Mouse (Mus musculus) forebrain, postnatal 0 days (tissue): ENCODE results near the gene Cacna2d3. TPM values are rescaled to one million over a fixed set of nuclear protein-coding genes. Genes with fewer than 3 reads are reported as not detected.

Experiments used
- ATAC-seq: fragments of 200-750 bp; cut with Nextera tagmentation; 2 replicates; pipeline ENCODE4 v1.8.0; 2017; ENCODE audit warnings: mild to moderate bottlenecking, moderate library complexity
- DNase-seq: peaks from one replicate; pipeline ENCODE4 v3.0.0-alpha.2; 2015
- H3K27ac ChIP-seq: fragments of 300-500 bp; sonication (generic); 2 replicates; pipeline ENCODE4 v1.5.1; 2014; ENCODE audit warnings: low read depth, mild to moderate bottlenecking, antibody characterized with exemption, low read length, moderate library complexity, mixed read lengths
- H3K27me3 ChIP-seq: fragments of 300-500 bp; sonication (generic); 2 replicates; pipeline ENCODE4 v1.6.1; 2014; ENCODE audit warnings: mild to moderate bottlenecking, low read length, mixed read lengths; ENCODE audit not compliant: insufficient read depth
- H3K36me3 ChIP-seq: fragments of 300-500 bp; sonication (generic); 2 replicates; pipeline ENCODE4 v1.6.1; 2014; ENCODE audit warnings: mild to moderate bottlenecking, moderate library complexity; ENCODE audit not compliant: insufficient read depth
- H3K4me1 ChIP-seq: fragments of 300-500 bp; sonication (generic); 2 replicates; pipeline ENCODE4 v1.6.1; 2014; ENCODE audit warnings: antibody characterized with exemption; ENCODE audit not compliant: insufficient read depth
- H3K4me2 ChIP-seq: fragments of 300-500 bp; sonication (generic); 2 replicates; pipeline ENCODE4 v1.6.1; 2014; ENCODE audit warnings: low read depth, mild to moderate bottlenecking, moderate library complexity
- H3K4me3 ChIP-seq: fragments of 300-500 bp; sonication (generic); 2 replicates; pipeline ENCODE4 v1.5.1; 2014; ENCODE audit warnings: low read depth, low read length, mixed read lengths
- H3K9ac ChIP-seq: fragments of 300-500 bp; sonication (generic); 2 replicates; pipeline ENCODE4 v1.6.1; 2014; ENCODE audit warnings: mild to moderate bottlenecking
- H3K9me3 ChIP-seq: fragments of 300-500 bp; sonication (generic); 2 replicates; pipeline ENCODE4 v1.6.1; 2016; ENCODE audit warnings: low read length
- CTCF ChIP-seq: sonication (generic); IDR thresholded peaks from 2 replicates; pipeline ENCODE4 v1.5.1; 2016; ENCODE audit warnings: antibody characterized with exemption, control low read depth, low read depth
- WGBS: fragments of 180-500 bp; shearing (Covaris S2); extraction: QIAGEN DNeasy Blood & Tissue Kit; methylation state at CpG from one replicate; pipeline ENCODE4 v1.1.7; 2014; 5-methylcytosine and 5-hydroxymethylcytosine counted together
- polyA plus RNA-seq: library from polyadenylated mRNA; unstranded; fragments of >200 nt; fragmentation: Nextera tagmentation; extraction: Ambion mirVana; gene quantifications from 2 replicates; pipeline ENCODE4 v1.2.1, GENCODE M21; 2015
- total RNA-seq: library from RNA; depleted of rRNA; stranded (reverse); fragments of >200 nt; gene quantifications from 2 replicates; pipeline ENCODE4 v1.2.3, GENCODE M21; 2014

Gene Cacna2d3
- total and polyA plus RNA-seq, 2 experiments from 2014 or later, result 28.1 to 37.7 TPM

DNA sequence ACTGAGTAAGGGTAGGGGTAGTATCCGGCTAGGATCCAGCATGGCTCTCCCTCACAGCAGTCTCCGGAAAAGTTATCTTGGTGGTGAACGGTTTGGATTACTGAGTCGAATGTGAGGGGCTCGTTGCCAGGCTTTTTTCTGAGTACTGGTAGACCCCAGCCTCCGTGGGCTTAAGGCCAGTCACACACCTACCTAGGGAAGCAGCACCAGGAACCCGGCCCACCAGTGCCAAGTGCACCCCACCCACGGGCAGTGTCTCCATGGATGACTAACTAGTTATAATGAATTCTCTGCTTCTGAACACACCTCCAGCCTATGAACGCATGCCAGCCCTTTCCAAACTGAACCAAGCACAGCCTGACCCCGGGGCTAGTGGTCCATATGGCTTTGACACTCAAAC lies 1.6 kb upstream of the Cacna2d3 start:
- Histone ChIP-seq H3K27ac (no peak overlapping the region), H3K4me3 (peak overlapping the region; percentile 80), H3K4me1 (peaks cover 8% of the 10 kb centered on the region; the same call in 1 of the 2 replicates), H3K9ac (peak overlapping the region; percentile 68), H3K9me3 (no peaks in the 10 kb centered on the region), H3K4me2 (peak overlapping the region; percentile 94), H3K27me3 (no peaks in the 10 kb centered on the region; the same call in 1 of the 2 replicates), H3K36me3 (no peaks in the 10 kb centered on the region)
- 6% methylated on average over 10 of the region's 10 CpGs for WGBS
- ATAC-seq, result no peak
- TF ChIP-seq CTCF, result no peak
- peak; percentile 24 for DNase-seq

DNA sequence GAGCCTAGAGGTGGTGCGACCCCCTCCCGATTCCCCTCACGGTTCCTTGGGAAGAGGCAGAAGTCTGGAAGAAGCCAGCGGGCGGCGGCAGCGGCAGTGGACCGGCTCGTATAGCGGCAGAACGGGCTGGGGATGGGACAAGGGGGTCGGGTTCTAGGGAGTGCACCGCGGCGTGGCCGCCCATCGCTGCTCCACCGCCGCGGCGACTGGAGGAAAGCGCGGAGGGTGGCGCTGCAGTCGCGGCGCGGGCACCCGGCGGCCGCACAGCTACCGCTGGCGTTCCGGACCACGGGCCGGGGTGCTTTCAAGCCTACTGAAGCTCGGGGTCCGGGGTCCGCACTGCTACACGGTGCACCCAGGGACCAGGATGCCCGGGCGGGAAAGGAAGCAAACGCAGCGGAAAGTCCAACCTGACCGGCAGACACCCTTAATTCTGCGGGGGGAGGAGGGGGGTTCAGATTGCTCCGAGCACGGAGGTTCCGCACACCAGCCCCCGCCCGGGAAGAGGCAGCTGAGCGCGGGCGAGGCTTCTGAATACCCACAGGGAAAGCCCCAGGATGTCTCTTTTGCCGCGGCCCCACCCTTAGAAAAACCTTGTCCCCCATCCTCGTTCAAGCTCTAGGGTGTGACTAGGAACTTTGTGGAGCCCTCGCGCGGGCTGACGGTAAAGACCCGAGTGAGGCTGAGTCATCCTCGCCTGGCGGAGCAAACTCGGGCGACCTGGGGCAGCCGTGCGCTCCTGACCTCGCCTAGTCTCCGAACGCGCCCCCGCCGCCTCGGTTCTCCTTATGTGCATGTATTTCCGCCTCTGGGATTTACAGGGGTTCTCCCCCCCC lies 940 bp upstream of the Cacna2d3 start:
- Histone ChIP-seq H3K9me3 (no peaks in the 10 kb centered on the region), H3K4me1 (peaks cover 8% of the 10 kb centered on the region), H3K36me3 (no peaks in the 10 kb centered on the region), H3K27me3 (no peaks in the 10 kb centered on the region; the same call in 1 of the 2 replicates), H3K27ac (peak overlapping the region; percentile 73), H3K4me2 (peak overlapping the region; percentile 94), H3K4me3 (peak overlapping the region; percentile 80), H3K9ac (peak overlapping the region; percentile 68)
- 1% methylated on average over 76 of the region's 76 CpGs for WGBS
- peak; percentile 60 for TF ChIP-seq CTCF
- DNase-seq, result peak; percentile 73
- peak; percentile 62 for ATAC-seq

DNA sequence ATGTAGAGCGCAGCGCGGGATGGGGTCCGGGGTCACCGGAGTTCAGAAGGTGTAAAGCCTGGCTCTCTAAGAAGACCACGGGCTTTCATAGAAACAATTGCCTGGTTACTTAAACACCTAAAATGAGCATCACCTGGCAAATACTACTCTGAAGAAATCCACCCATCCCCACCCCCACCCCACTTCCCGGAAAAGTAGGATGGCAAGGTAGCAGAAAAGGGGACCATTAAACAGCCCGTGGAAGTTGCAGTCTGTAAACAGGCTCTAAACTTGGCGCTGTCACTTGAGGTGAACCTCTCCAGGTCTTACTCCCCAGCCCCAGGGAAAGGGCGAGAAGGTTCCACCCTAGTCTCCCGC lies 555 bp downstream of the Cacna2d3 start:
- Histone ChIP-seq H3K9me3 (no peaks in the 10 kb centered on the region), H3K4me2 (peak overlapping the region; percentile 94), H3K27me3 (no peaks in the 10 kb centered on the region; the same call in 1 of the 2 replicates), H3K4me1 (peaks cover 8% of the 10 kb centered on the region), H3K27ac (0 out of 2 replicates have a peak overlapping the region, but pooled peaks have one; percentile 54), H3K9ac (peak overlapping the region; percentile 68), H3K36me3 (no peaks in the 10 kb centered on the region), H3K4me3 (peak overlapping the region; percentile 80)
- peak; percentile 1 for ATAC-seq
- no peak for TF ChIP-seq CTCF
- no peak for DNase-seq
- WGBS, result 2% methylated on average over 11 of the region's 11 CpGs

DNA sequence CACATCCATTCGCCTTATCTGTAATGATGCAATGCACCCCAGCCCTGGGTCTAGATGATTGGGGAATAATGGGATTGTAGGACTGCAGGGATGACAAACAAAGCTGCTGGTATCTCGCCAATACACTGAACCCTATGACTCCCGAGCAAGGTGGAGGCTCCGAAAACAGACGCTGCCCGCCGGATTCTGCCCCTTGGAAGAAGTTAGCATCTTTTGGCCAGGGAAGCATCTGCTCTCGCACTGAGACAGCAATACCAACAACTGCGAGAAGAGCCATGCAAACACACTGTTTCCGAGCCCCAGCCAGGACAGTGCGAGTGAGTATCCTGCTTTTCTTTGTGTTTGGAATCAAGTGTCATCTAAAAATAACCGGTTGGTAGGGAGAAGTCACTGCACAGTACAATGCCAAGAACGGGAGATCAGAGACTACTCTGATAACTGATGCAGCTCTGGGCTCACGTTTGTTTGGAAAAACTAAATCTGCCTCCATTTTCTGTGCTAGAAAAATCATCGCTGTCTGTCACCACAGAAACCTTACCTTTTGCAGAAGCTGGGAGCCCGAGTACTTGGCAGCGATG lies 1.2 kb downstream of the Cacna2d3 start:
- peak overlapping the region; percentile 94 for H3K4me2 ChIP-seq
- H3K4me3 ChIP-seq, result peak overlapping the region; percentile 80
- no peaks in the 10 kb centered on the region; the same call in 1 of the 2 replicates for H3K27me3 ChIP-seq
- no peak for TF ChIP-seq CTCF
- peak overlapping the region; percentile 68; the same call in 1 of the 2 replicates for H3K9ac ChIP-seq
- WGBS, result 6% methylated on average over 17 of the region's 17 CpGs
- peaks cover 8% of the 10 kb centered on the region for H3K4me1 ChIP-seq
- H3K9me3 ChIP-seq, result no peaks in the 10 kb centered on the region
- H3K27ac ChIP-seq, result peak overlapping the region; percentile 30; the same call in 1 of the 2 replicates
- no peaks in the 10 kb centered on the region for H3K36me3 ChIP-seq
- DNase-seq (peak; percentile 36), ATAC-seq (no peak)

DNA sequence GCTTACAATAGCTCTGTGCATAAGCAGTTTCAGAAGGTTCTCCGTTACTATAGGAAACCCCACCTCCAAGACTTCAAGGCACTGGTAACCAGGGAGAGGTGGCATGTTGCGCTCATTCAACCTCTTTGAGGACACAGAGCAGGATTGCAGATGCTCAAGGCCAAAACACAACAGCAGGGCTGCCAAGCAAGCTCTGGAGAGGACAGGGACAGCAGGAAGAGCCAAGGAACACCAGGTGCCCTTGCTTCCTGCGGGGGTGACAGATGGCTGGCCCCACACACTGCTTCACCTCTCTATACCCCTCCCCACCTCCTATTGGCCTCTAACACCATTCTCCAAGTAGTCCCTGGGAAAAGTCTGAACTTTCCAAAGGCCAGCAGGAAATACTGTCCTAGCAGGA lies 9.0 kb downstream of the Cacna2d3 start:
- Histone ChIP-seq H3K4me3 (no peak overlapping the region), H3K36me3 (no peaks in the 10 kb centered on the region), H3K27me3 (no peaks in the 10 kb centered on the region), H3K9me3 (no peaks in the 10 kb centered on the region), H3K4me2 (no peak overlapping the region), H3K4me1 (no peaks in the 10 kb centered on the region; the same call in 1 of the 2 replicates), H3K9ac (no peak overlapping the region), H3K27ac (no peak overlapping the region)
- ATAC-seq, result no peak
- no peak for DNase-seq
- WGBS, result 80% methylated on average over 3 of the region's 3 CpGs
- TF ChIP-seq CTCF, result no peak

DNA sequence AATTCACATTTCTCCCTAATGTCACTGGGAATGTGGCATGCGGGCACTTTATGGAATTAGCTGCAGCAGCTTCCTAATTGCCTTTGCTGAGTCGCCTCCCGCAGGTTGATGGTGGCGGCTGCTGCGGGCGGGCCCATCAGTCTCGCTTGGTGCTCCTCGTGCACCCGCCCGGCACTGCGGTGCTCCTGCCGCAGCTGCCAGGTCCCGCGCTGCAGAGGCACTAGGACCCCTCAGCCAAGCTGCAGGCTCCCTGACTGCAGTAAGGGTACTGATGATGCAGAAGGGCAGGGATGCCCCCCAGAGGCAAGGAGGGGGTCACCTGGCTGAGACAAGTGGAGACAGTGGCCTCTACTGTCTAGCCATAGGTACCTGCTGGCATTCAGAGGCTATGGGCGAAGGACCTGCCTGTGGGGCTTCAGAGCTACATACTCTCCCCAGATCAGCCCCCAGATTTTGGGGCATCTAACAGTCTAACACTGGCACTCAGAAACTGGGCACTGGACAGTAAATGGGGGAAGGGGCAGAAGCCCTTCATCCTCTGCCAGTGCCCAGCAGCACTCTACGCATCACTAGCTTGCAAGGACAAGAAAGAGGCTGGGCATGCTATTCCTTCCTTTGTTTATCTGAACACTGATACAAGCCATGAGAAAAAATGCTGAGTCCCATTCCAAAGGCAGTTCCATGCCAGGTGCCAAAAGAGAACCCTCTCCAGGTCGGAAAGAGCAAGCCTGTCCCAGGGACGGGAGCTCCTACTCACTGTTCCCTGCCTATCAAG lies 13.9 kb downstream of the Cacna2d3 start:
- peak; percentile 63 for ATAC-seq
- no peaks in the 10 kb centered on the region for H3K9me3 ChIP-seq
- peak overlapping the region; percentile 23 for H3K4me2 ChIP-seq
- no peak overlapping the region for H3K4me3 ChIP-seq
- no peak for DNase-seq
- 36% methylated on average over 18 of the region's 18 CpGs for WGBS
- H3K9ac ChIP-seq, result no peak overlapping the region
- TF ChIP-seq CTCF, result peak; percentile 12; the same call in 1 of the 2 replicates
- H3K27ac ChIP-seq, result no peak overlapping the region
- no peaks in the 10 kb centered on the region for H3K4me1 ChIP-seq
- no peaks in the 10 kb centered on the region for H3K36me3 ChIP-seq
- H3K27me3 ChIP-seq, result no peaks in the 10 kb centered on the region
